Mouse (Mus musculus): ENCODE data around the gene Ppp1r12b.

- TF ChIP-seq POLR2A (IDR thresholded peaks at IDR 0.05; ENCODE audit: borderline replicate concordance, control insufficient read depth, low read depth, low read length), result no peak
- TF ChIP-seq CTCF (IDR thresholded peaks at IDR 0.05; ENCODE audit: control insufficient read depth, insufficient read depth, low read length), result no peak
Observed at GRCm38 (mm10) chr1:134763776-134764438, 191.8 kb downstream of the Ppp1r12b start.

Measured in bone marrow, adult 2 months (tissue).